Mouse (Mus musculus) lung, postnatal 0 days (tissue): ENCODE data around the gene Tarm1. TPM values are rescaled to one million over a fixed set of nuclear protein-coding genes. Genes with fewer than 3 reads are reported as not detected.

Experiments
- ATAC-seq: fragments of 200-750 bp; cut with Nextera tagmentation; 2 replicates; pipeline ENCODE4 v1.8.0; 2017; ENCODE audit warnings: moderate library complexity
- DNase-seq: peaks from one replicate; pipeline ENCODE4 v3.0.0-alpha.2; 2016; ENCODE audit warnings: low spot score
- H3K27ac ChIP-seq: fragments of 300-500 bp; sonication (generic); 2 replicates; pipeline ENCODE4 v1.5.1; 2014; ENCODE audit warnings: antibody characterized with exemption, mild to moderate bottlenecking, low read length, mixed read lengths
- H3K27me3 ChIP-seq: fragments of 300-500 bp; sonication (generic); replicated peaks from 2 replicates; pipeline ENCODE4 v1.6.1; 2014; ENCODE audit warnings: low read length, mixed read lengths; ENCODE audit not compliant: insufficient read depth
- H3K36me3 ChIP-seq: fragments of 300-500 bp; sonication (generic); 2 replicates; pipeline ENCODE4 v1.6.1; 2014; ENCODE audit warnings: low read length, mixed read lengths; ENCODE audit not compliant: insufficient read depth
- H3K4me1 ChIP-seq: fragments of 300-500 bp; sonication (generic); 2 replicates; pipeline ENCODE4 v1.6.1; 2014; ENCODE audit warnings: antibody characterized with exemption, low read depth, low read length, mixed read lengths; ENCODE audit not compliant: insufficient read depth
- H3K4me2 ChIP-seq: fragments of 300-500 bp; sonication (generic); replicated peaks from 2 replicates; pipeline ENCODE4 v1.6.1; 2014; ENCODE audit warnings: low read depth, mild to moderate bottlenecking, low read length, moderate library complexity, mixed read lengths
- H3K4me3 ChIP-seq: fragments of 300-500 bp; sonication (generic); 2 replicates; pipeline ENCODE4 v1.5.1; 2014; ENCODE audit warnings: low read depth, low read length
- H3K9ac ChIP-seq: fragments of 300-500 bp; sonication (generic); replicated peaks from 2 replicates; pipeline ENCODE4 v1.6.1; 2014; ENCODE audit warnings: low read depth, mild to moderate bottlenecking
- H3K9me3 ChIP-seq: fragments of 300-500 bp; sonication (generic); 2 replicates; pipeline ENCODE4 v1.6.1; 2016; ENCODE audit warnings: low read length, mixed read lengths
- CTCF ChIP-seq: IDR thresholded peaks from 2 replicates; pipeline ENCODE4 v1.5.1; 2016; ENCODE audit warnings: antibody characterized with exemption, mild to moderate bottlenecking
- EP300 ChIP-seq: IDR thresholded peaks from 2 replicates; pipeline ENCODE4 v1.6.1; 2016; ENCODE audit warnings: antibody characterized with exemption, mild to moderate bottlenecking, control low read depth
- WGBS: fragments of 180-500 bp; shearing (Covaris S2); extraction: QIAGEN DNeasy Blood & Tissue Kit; methylation state at CpG from one replicate; pipeline ENCODE4 v1.1.7; 2014; 5-methylcytosine and 5-hydroxymethylcytosine counted together
- polyA plus RNA-seq: library from polyadenylated mRNA; unstranded; fragments of >200 nt; fragmentation: Nextera tagmentation; extraction: Ambion mirVana; gene quantifications from 2 replicates; pipeline ENCODE4 v1.2.1, GENCODE M21; 2015

The Tarm1 gene
- polyA plus RNA-seq = 0.10 and 0.36 TPM in 2 replicates

DNA sequence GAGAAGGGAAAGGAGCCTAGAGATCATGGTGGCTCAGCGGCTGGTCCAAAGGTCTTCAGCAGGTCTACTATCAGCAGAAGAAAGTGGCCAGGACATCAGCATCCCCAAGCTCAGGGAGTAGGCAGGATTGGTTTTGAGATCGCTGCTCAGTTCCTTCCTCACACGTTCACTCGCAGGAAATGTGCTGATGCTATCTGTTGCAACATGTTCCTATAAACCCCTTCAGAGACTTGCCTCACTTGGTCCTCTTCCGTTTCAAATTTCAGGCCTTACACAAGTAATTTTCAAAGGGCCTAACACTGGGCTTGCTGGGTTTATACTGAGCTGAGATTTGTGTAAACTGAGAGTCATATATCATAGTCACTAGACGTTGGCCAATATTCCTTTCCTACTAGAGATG lies at the start of gene Tarm1:
TSS of gene Tarm1 (minus strand) at position 186 of the 400 bp plus-strand sequence.
- TF ChIP-seq CTCF (no peak), EP300 (no peak)
- no peak within 1 kb of the TSS for H3K4me3 ChIP-seq
- peak; percentile 45 for DNase-seq
- no peak within 1 kb of the TSS for H3K4me2 ChIP-seq
- no peaks in the 10 kb centered on the region for H3K4me1 ChIP-seq
- H3K36me3 ChIP-seq = no peaks in the 10 kb centered on the region
- no peaks in the 10 kb centered on the region for H3K27me3 ChIP-seq
- H3K9me3 ChIP-seq = no peaks in the 10 kb centered on the region
- no peak within 1 kb of the TSS for H3K27ac ChIP-seq
- ATAC-seq = no peak
- WGBS = 75% methylated on average over 6 of the region's 6 CpGs
- no peak within 1 kb of the TSS for H3K9ac ChIP-seq

DNA sequence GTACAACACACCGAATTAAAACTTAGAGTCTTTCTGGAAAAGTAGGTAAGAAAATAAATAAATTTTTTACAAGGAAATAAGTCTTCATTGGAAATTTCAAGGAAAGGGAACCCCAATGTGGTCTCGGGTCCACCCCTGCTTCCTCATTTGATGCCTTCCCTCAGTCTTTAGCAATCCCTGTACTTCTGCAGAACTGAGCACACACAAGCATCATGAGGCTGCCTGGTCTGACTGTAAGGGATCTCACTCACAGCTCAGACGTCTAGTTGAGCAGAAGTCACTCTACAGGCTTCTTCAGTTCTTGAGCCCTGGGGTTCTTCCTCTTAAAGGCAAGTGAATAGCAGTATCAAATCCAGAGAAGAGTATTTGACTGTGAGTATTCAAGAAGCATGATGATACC lies 3.5 kb upstream of the Tarm1 start:
- no peak overlapping the region for H3K4me2 ChIP-seq
- H3K4me1 ChIP-seq = no peaks in the 10 kb centered on the region
- DNase-seq = peak; percentile 19
- H3K27me3 ChIP-seq = no peaks in the 10 kb centered on the region
- WGBS = 73% methylated on average over 3 of the region's 3 CpGs
- H3K9ac ChIP-seq = no peak overlapping the region
- no peak overlapping the region for H3K27ac ChIP-seq
- ATAC-seq = no peak
- no peak overlapping the region for H3K4me3 ChIP-seq
- H3K9me3 ChIP-seq = no peaks in the 10 kb centered on the region
- TF ChIP-seq CTCF (no peak), EP300 (no peak)
- no peaks in the 10 kb centered on the region for H3K36me3 ChIP-seq

DNA sequence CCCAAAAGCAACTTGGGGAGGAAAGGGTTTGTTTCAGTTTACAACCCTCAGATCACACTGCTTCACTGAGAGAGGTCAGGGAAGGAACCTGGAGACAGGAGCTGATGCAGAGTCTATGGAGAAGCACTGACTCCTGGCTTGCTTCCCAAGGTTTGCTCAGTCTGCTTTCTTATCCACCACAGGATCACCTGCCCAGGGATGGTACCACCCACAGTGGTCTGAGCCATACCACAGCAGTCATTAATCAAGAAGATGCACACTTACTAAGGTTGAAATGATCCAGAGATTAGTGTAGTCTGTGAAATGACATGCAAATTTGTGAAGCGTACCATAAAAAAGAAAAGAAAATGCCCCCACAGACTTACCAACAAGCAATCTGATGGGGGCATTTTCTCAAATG lies 2.0 kb downstream of the Tarm1 start:
- 96% methylated on average over 1 of the region's 1 CpGs for WGBS
- no peaks in the 10 kb centered on the region for H3K9me3 ChIP-seq
- no peak overlapping the region for H3K9ac ChIP-seq
- TF ChIP-seq EP300 (no peak), CTCF (no peak)
- DNase-seq (no peak), ATAC-seq (no peak)
- no peaks in the 10 kb centered on the region for H3K36me3 ChIP-seq
- H3K27ac ChIP-seq = no peak overlapping the region
- H3K4me2 ChIP-seq = no peak overlapping the region
- no peaks in the 10 kb centered on the region for H3K4me1 ChIP-seq
- H3K4me3 ChIP-seq = no peak overlapping the region
- no peaks in the 10 kb centered on the region for H3K27me3 ChIP-seq

GRCm38 (mm10) chr7:3481948-3482608 lies 20.3 kb downstream of the Tarm1 start:
- H3K27me3 ChIP-seq = no peaks in the 10 kb centered on the region
- no peak for DNase-seq
- no peak overlapping the region for H3K9ac ChIP-seq
- H3K4me1 ChIP-seq = no peaks in the 10 kb centered on the region
- H3K4me3 ChIP-seq = no peak overlapping the region
- 84% methylated on average over 6 of the region's 6 CpGs for WGBS
- H3K36me3 ChIP-seq = no peaks in the 10 kb centered on the region
- TF ChIP-seq CTCF (no peak), EP300 (no peak)
- no peak overlapping the region for H3K4me2 ChIP-seq
- ATAC-seq = no peak
- H3K27ac ChIP-seq = no peak overlapping the region
- H3K9me3 ChIP-seq = no peaks in the 10 kb centered on the region

DNA sequence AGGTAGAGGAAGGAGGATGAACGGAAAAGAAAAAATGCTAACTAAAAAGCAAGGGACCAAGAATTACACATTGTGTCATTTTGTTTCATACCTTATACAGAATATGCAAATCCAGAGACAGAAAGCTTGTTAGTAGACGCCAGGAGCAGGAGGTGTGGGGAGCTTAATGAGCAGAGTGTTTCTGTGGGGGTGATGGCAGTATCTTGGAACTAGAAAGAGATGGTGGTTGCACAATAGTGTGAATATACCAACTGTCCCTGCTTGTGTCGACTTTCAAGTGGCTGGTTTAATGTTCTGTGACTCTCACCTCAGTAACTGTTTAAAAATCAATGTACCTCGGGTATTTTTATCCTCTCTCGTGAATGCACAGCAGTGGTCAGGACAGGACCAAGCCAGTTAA lies 25.7 kb downstream of the Tarm1 start:
- Histone ChIP-seq H3K9ac (no peak overlapping the region), H3K4me1 (no peaks in the 10 kb centered on the region), H3K36me3 (no peaks in the 10 kb centered on the region), H3K9me3 (no peaks in the 10 kb centered on the region), H3K27me3 (no peaks in the 10 kb centered on the region), H3K27ac (no peak overlapping the region), H3K4me2 (no peak overlapping the region), H3K4me3 (no peak overlapping the region)
- ATAC-seq = no peak
- TF ChIP-seq EP300 (no peak), CTCF (no peak)
- WGBS = 53% methylated on average over 5 of the region's 5 CpGs
- DNase-seq = no peak

DNA sequence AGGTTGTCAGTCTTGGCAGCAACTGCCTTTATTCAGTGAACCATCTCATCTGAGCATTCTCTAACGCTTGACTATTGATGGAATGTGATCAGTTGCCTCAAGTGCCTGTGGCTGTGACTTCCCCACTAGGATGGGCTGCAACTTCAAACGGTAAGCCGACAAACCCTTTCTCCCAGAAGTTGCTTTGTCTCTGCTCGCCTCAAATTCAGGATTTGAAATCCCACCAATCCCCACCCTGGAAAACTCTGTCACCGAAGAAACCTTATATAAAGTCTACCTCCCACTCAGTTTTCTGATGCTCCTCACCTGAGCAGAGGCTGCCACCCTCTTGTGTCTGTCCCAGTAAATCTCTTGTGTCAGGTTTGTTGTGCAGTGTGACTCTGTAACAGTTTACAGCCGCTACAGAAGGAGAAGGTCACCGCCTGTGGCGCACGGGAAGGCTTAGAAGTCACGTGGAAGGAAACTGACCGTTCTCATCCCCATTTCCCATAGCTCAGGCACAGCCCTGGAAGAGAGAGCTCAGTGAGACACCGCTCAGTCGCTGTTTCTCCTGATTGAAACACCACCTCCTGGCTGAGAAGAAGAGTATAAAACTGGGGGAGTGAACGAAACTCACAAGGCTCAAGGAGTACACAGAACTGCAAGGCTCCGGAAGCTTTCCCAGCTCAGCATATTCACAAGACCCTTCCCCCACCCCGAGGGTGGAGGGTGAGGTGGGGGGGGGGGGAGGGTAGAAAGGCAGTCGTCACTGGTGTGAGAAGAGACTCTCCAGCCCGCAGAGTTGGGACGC lies 27.9 kb downstream of the Tarm1 start:
- Histone ChIP-seq H3K27ac (no peak overlapping the region), H3K9ac (no peak overlapping the region), H3K36me3 (no peaks in the 10 kb centered on the region), H3K9me3 (no peaks in the 10 kb centered on the region), H3K4me3 (no peak overlapping the region), H3K4me1 (no peaks in the 10 kb centered on the region), H3K4me2 (no peak overlapping the region; the same call in 1 of the 2 replicates), H3K27me3 (no peaks in the 10 kb centered on the region)
- TF ChIP-seq EP300 (no peak), CTCF (no peak)
- DNase-seq (no peak), ATAC-seq (no peak)
- 7% methylated on average over 19 of the region's 19 CpGs for WGBS
